Mouse (Mus musculus) ES-E14 (cell line): Measurements from ENCODE around the gene Alpl. TPM values are rescaled to one million over a fixed set of nuclear protein-coding genes. Genes with fewer than 3 reads are reported as not detected.

Experiments used
- DNase-seq: peaks from one replicate; pipeline ENCODE4 v3.0.0-alpha.2; 2013; ENCODE audit warnings: low read depth, low spot score
- H3K27ac ChIP-seq: 2 replicates; pipeline ENCODE4 v1.5.1; 2012; ENCODE audit warnings: low read depth, mild to moderate bottlenecking, low read length, moderate library complexity, mixed read lengths; ENCODE audit not compliant: poor library complexity, insufficient read depth, severe bottlenecking
- H3K36me3 ChIP-seq: 2 replicates; pipeline ENCODE4 v1.6.1; 2012; ENCODE audit warnings: mild to moderate bottlenecking, low read length, moderate library complexity, mixed read lengths; ENCODE audit not compliant: control insufficient read depth, poor library complexity, insufficient read depth, severe bottlenecking
- H3K4me1 ChIP-seq, 2 experiments: fragments of 150-350 bp in 1 of 2; sonication (generic) in 1 of 2; 2 replicates each; pipeline ENCODE4 v1.6.1; 2012; ENCODE audit warnings: low read length in 2 of 2, mild to moderate bottlenecking in 1 of 2, mixed read lengths in 1 of 2; ENCODE audit not compliant: control insufficient read depth in 2 of 2, insufficient read depth in 2 of 2, poor library complexity in 1 of 2
- H3K4me3 ChIP-seq, 2 experiments: fragments of 150-350 bp in 1 of 2; sonication (generic) in 1 of 2; 2 replicates each; pipeline ENCODE4 v1.5.1; 2012; ENCODE audit warnings: low read length in 2 of 2, low read depth in 1 of 2, mild to moderate bottlenecking in 1 of 2, mixed read lengths in 1 of 2; ENCODE audit not compliant: insufficient read depth in 1 of 2, poor library complexity in 1 of 2, severe bottlenecking in 1 of 2
- H3K9ac ChIP-seq: 2 replicates; pipeline ENCODE4 v1.6.1; 2012; ENCODE audit warnings: low read depth, mild to moderate bottlenecking, low read length, mixed read lengths; ENCODE audit not compliant: poor library complexity, insufficient read depth, severe bottlenecking
- H3K9me3 ChIP-seq: fragments of 150-350 bp; sonication (generic); 2 replicates; pipeline ENCODE4 v1.6.1; 2012; ENCODE audit warnings: low read depth, mild to moderate bottlenecking, low read length; ENCODE audit not compliant: control insufficient read depth, insufficient read depth
- CHD2 ChIP-seq: IDR thresholded peaks from 2 replicates; pipeline ENCODE4 v1.6.1; 2014; ENCODE audit warnings: mild to moderate bottlenecking, low read depth, low read length, inconsistent platforms
- HCFC1 ChIP-seq: IDR thresholded peaks from 2 replicates; pipeline ENCODE4 v1.6.1; 2012; ENCODE audit warnings: low read length, inconsistent platforms, borderline replicate concordance; ENCODE audit not compliant: insufficient read depth
- MAFK ChIP-seq: IDR thresholded peaks from 2 replicates; pipeline ENCODE4 v1.6.1; 2014; ENCODE audit warnings: mild to moderate bottlenecking, low read depth, low read length, inconsistent platforms; ENCODE audit not compliant: insufficient read depth
- ZC3H11A ChIP-seq: IDR thresholded peaks from 2 replicates; pipeline ENCODE4 v1.6.1; 2012; ENCODE audit warnings: low read depth, mild to moderate bottlenecking, inconsistent platforms, low read length, borderline replicate concordance
- ZNF384 ChIP-seq: IDR thresholded peaks from 2 replicates; pipeline ENCODE4 v1.6.1; 2012; ENCODE audit warnings: low read depth, low read length, inconsistent platforms
- in situ Hi-C, 2 experiments: fragments of 600-800 bp; cut with MboI; formaldehyde crosslinking; loops; one replicate each; pipeline ENCODE4 v1.15.1; 2025; ENCODE audit warnings: low sequenced_read_pairs in 2 of 2, inconsistent platforms in 1 of 2; ENCODE audit not compliant: unreplicated experiment in 2 of 2
- total RNA-seq: library from RNA; depleted of rRNA; stranded (reverse); fragments of 300-350 nt; gene quantifications from 2 replicates; pipeline ENCODE4 v1.2.3, GENCODE M21; 2012

Gene Alpl
- total RNA-seq, 1 experiment = 234 TPM

DNA sequence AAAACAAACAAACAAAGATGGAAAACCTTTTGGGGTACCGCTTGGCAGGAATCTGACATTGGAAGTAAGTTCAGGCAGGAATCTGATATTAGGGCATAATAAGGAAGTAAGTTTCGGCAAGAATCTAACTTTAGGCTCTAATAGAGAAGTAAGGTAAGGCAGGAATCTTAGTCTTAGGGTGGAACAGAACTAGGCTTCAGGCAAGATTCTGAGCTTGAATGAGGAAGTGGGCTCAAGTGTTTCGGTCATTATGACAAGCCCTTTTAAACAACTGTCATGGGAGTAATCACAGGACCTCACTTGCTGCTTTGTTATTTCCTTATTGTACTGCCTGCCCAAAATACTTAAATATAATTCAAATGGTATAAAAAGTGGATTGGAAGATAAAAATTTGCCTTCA, 22.2 kb upstream of the Alpl start:
- no peaks in the 10 kb centered on the region for H3K9me3 ChIP-seq
- H3K4me1 ChIP-seq = no peaks in the 10 kb centered on the region; a peak in 1 of 4 replicates

DNA sequence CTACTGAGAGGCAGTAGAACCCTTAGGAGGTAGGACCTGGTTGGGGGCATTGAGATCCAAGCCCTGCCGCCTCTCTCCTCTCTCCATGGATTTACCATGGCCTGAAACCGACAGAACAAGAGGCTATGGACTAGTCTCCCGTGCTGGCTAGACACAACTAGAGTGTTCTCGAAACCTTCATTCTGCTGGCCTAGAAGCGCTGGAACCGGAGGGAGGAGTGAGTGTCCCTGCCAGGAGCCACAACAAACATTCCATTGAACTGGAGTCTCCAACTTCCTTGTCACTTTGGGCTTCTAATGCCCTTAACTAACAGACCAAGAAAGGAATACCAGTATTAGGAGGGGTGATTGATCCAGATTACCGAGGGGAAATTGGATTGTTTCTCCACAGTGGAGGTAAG, 20.0 kb upstream of the Alpl start:
- H3K27ac ChIP-seq = no peak overlapping the region
- no peaks in the 10 kb centered on the region; a peak in 1 of 4 replicates for H3K4me1 ChIP-seq
- TF ChIP-seq HCFC1 (no peak), ZC3H11A (no peak), CHD2 (no peak), MAFK (no peak), ZNF384 (no peak)
- no peaks in the 10 kb centered on the region for H3K36me3 ChIP-seq
- no peak overlapping the region for H3K9ac ChIP-seq
- DNase-seq = no peak
- no peaks in the 10 kb centered on the region for H3K9me3 ChIP-seq
- in situ Hi-C loops = no loop called here
- H3K4me3 ChIP-seq = no peak overlapping the region

More for the DNA sequence above, 22.2 kb upstream of the Alpl start:
- H3K36me3 ChIP-seq = no peaks in the 10 kb centered on the region
- DNase-seq = no peak
- TF ChIP-seq ZC3H11A (no peak), ZNF384 (no peak), MAFK (no peak), HCFC1 (no peak), CHD2 (no peak)
- in situ Hi-C loops = no loop called here
- no peak overlapping the region for H3K27ac ChIP-seq
- no peak overlapping the region for H3K9ac ChIP-seq
- no peak overlapping the region for H3K4me3 ChIP-seq

DNA sequence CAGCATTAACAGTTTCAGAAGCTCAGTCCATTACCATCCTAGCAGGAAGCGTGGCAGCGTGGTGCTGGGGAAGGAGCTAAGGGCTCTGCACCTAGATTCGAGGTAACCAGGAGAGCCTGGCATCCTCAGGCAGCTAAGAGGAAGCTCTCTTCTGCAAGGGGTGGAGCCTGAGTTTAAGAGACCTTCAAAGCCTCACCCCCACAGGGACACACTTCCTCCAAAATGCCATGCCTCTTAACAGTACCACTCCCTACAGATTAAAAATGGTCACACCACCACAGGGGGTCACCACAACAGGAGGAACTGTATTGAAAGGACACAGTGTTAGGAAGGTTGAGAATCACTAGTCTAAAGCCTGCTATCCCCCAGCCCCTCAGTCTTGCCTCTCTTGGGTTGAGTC, 19.3 kb upstream of the Alpl start:
- Histone ChIP-seq H3K27ac (no peak overlapping the region), H3K4me1 (no peaks in the 10 kb centered on the region; a peak in 1 of 4 replicates), H3K9me3 (no peaks in the 10 kb centered on the region), H3K9ac (no peak overlapping the region), H3K36me3 (no peaks in the 10 kb centered on the region), H3K4me3 (no peak overlapping the region)
- in situ Hi-C loops = no loop called here
- DNase-seq = no peak
- TF ChIP-seq ZNF384 = no peak
- TF ChIP-seq MAFK = no peak
- no peak for TF ChIP-seq CHD2
- no peak for TF ChIP-seq HCFC1
- TF ChIP-seq ZC3H11A = no peak

DNA sequence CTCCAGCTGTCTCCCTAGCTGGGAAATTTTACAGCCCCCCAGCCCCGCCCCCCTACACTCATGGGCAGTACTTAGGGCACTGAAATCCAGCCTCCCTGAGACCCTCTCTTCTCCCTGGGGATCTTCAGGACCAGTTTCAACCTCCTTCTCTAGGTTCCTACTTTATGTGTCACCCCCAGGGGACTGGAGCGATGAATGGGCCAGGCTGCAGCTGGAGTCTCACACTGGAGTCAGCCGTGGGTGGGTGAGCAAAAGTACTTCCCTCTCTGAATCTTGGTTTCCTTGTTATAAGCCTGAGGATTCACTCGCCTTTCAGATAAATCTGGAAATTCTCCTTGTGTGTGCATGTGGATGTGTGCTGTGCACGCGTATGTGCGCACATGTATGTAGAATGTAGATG, 18.0 kb upstream of the Alpl start:
- no peak overlapping the region for H3K9ac ChIP-seq
- H3K4me1 ChIP-seq = no peaks in the 10 kb centered on the region; a peak in 1 of 4 replicates
- no peak for DNase-seq
- no peaks in the 10 kb centered on the region for H3K9me3 ChIP-seq
- no peak for TF ChIP-seq MAFK
- no peak for TF ChIP-seq HCFC1
- no peak for TF ChIP-seq ZNF384
- no peak for TF ChIP-seq ZC3H11A
- TF ChIP-seq CHD2 = no peak
- in situ Hi-C loops = no loop called here
- H3K36me3 ChIP-seq = no peaks in the 10 kb centered on the region
- H3K27ac ChIP-seq = no peak overlapping the region
- no peak overlapping the region for H3K4me3 ChIP-seq
